Mouse (Mus musculus) fibroblast of lung, adult 2 months (primary cell): Measurements from ENCODE around the gene Lipe.

Source experiments
- DNase-seq: peaks from one replicate; pipeline ENCODE4 v3.0.0-alpha.2; 2011; ENCODE audit warnings: low read depth

Gene Lipe

GRCm38 (mm10) chr7:25363151-25363550 is 35.4 kb downstream of the Lipe start:
- DNase-seq, result no peak

- no peak for DNase-seq
Measured at GRCm38 (mm10) chr7:25358721-25359206, 39.7 kb downstream of the Lipe start.

- DNase-seq, result no peak
Measured at GRCm38 (mm10) chr7:25348861-25349260, 49.6 kb downstream of the Lipe start.

- DNase-seq, result no peak
Measured at GRCm38 (mm10) chr7:25341000-25341784, 57.3 kb downstream of the Lipe start.

- no peak for DNase-seq
Measured at GRCm38 (mm10) chr7:25339329-25339728, 59.2 kb downstream of the Lipe start.

GRCm38 (mm10) chr7:25334472-25334871 is 64.0 kb downstream of the Lipe start:
- DNase-seq, result no peak

- DNase-seq, result peak; percentile 45
Measured at GRCm38 (mm10) chr7:25333596-25334307, 64.8 kb downstream of the Lipe start.
